Comparison of ENCODE assay signal across 11 mouse cellular contexts in the genomic region with DNA sequence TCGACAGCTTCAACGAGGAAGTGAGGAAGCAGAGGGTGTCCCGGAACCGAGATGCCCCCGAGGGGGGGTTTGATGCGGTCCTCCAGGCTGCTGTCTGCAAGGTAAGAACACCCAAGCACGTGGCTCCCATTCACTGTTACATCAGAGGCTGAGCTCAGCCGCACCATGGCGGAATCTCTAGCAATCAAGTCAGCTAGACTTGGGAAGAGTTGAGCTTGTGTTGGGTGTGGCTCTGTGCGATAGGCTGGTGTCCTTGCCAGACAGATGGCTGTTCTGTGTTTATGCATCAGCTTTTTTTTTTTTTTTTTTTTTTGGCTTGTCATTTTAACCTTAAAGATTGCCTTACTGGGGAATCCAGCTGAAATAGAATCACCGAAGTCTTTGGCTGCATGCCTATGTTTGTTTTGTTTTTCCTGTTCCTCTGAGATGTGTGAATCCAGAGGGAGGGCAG. TPM values are rescaled to one million over a fixed set of nuclear protein-coding genes. Genes with fewer than 3 reads are reported as not detected.
DNase-seq lines count a peak whose midpoint lies in the region; ATAC-seq and TF ChIP-seq lines count a peak whose summit lies in the region.
"Had no signal": no experiment of that assay in that cellular context is flagged by ENCODE, and none has a peak within 500 bp of the region (broad histone marks: within the 10 kb centered on the region; RNA-seq: fewer than 3 reads in every experiment).

No protein-coding gene starts in this region.

- 50% methylated on average over 11 of the region's 11 CpGs for WGBS in heart, embryonic 10.5 days
- WGBS in stomach, embryonic 15.5 days: 50% methylated on average over 11 of the region's 11 CpGs

- H3K27me3 ChIP-seq in heart, embryonic 10.5 days (ENCODE audit: insufficient read depth, poor library complexity, severe bottlenecking): no peaks in the 10 kb centered on the region
- H3K27me3 ChIP-seq in stomach, embryonic 15.5 days (replicated peaks): no peaks in the 10 kb centered on the region

- no peak for ATAC-seq in stomach, embryonic 15.5 days (ENCODE audit: insufficient read depth, low FRiP score, low read depth)
- no peak; the same call in 1 of the 2 replicates for ATAC-seq in megakaryocyte, adult 5-6 weeks (ENCODE audit: poor library complexity, severe bottlenecking)

- no peak overlapping the region for H3K9ac ChIP-seq in stomach, embryonic 15.5 days

- 0 out of 2 replicates have a peak overlapping the region, but pooled peaks have one; percentile 12 for H3K4me3 ChIP-seq in heart, embryonic 10.5 days
- no peak overlapping the region for H3K4me3 ChIP-seq in stomach, embryonic 15.5 days (replicated peaks)
- no peak overlapping the region for H3K4me3 ChIP-seq in left cerebral cortex, adult 2 months

- intact Hi-C loops in left cerebral cortex, adult 2 months (cut with DNase I): no loop called here
- intact Hi-C loops in left cerebral cortex, postnatal 36 days (cut with DNase I): no loop called here

- H3K36me3 ChIP-seq in heart, embryonic 10.5 days: 0 out of 2 replicates have a peak, but pooled peaks cover 3% of the 10 kb centered on the region
- H3K36me3 ChIP-seq in stomach, embryonic 15.5 days: no peaks in the 10 kb centered on the region

- peak overlapping the region; percentile 42; the same call in 1 of the 2 replicates for H3K27ac ChIP-seq in heart, embryonic 10.5 days
- peak overlapping the region; percentile 92; the same call in 1 of the 2 replicates for H3K27ac ChIP-seq in stomach, embryonic 15.5 days
- H3K27ac ChIP-seq in left cerebral cortex, adult 2 months: no peak overlapping the region
- H3K27ac ChIP-seq: kidney, postnatal 0 days had no signal

- peak; percentile 42 for DNase-seq in kidney, postnatal 10 days
- DNase-seq in kidney, adult 11 months: no peak
- DNase-seq in NIH3T3 (ENCODE audit: low read depth): peak; percentile 47
- DNase-seq in heart, embryonic 10.5 days (ENCODE audit: low spot score): no peak
- DNase-seq in left cerebral cortex, adult 2 months (ENCODE audit: extremely low spot score in 1 of 2, low spot score in 2 of 2): no peak
- no peak for DNase-seq in left cerebral cortex, postnatal 36 days (ENCODE audit: low spot score in 2 of 2)
- DNase-seq: right cerebral cortex, postnatal 4 days had no signal

- no peak for TF ChIP-seq CTCF in left cerebral cortex, adult 2 months (IDR thresholded peaks at IDR 0.05)

- peaks cover 49% of the 10 kb centered on the region for H3K4me1 ChIP-seq in heart, embryonic 10.5 days
- peaks cover 45% of the 10 kb centered on the region for H3K4me1 ChIP-seq in stomach, embryonic 15.5 days

- H3K9me3 ChIP-seq in heart, embryonic 10.5 days: no peaks in the 10 kb centered on the region
- no peaks in the 10 kb centered on the region for H3K9me3 ChIP-seq in stomach, embryonic 15.5 days

- no peak overlapping the region for H3K4me2 ChIP-seq in stomach, embryonic 15.5 days
- H3K4me2 ChIP-seq: midbrain, embryonic 11.5 days had no signal

RNA-seq across cellular contexts. Expression of a gene that starts 55.6 kb away (rescaled TPM):
- 35.0 and 37.3 TPM in 2 replicates for polyA plus RNA-seq in heart, embryonic 10.5 days (2016; fragmentation: Nextera tagmentation; extraction: Ambion mirVana)
- 50.2 and 50.8 TPM in 2 replicates for polyA plus RNA-seq in stomach, embryonic 15.5 days (2015; fragmentation: Nextera tagmentation; extraction: Ambion mirVana)
- total RNA-seq in left cerebral cortex, adult 2 months (2021): 10 to 100 TPM; 36.0 to 36.8 TPM
- 11.8 and 15.2 TPM in 2 replicates for total RNA-seq in megakaryocyte, adult 5-6 weeks (2015)
- total RNA-seq in megakaryocyte, adult 5-6 weeks (2017): 17.2 and 20.8 TPM in 2 replicates
- total RNA-seq in left cerebral cortex, postnatal 36 days (2021): 10 to 100 TPM; 35.6 to 37.1 TPM

Comparison
In these comparisons a context has a peak if more than half of its experiments do, and no peak if none do; other contexts are left out.
1. DNase-seq: peak in kidney, postnatal 10 days (single experiment) and NIH3T3 (single experiment); none in kidney, adult 11 months (single experiment), heart, embryonic 10.5 days (single experiment), left cerebral cortex, adult 2 months (0 of 2) and left cerebral cortex, postnatal 36 days (0 of 2).